Mouse (Mus musculus) urinary bladder, postnatal 14 days (tissue): Measurements from ENCODE around the gene Insm1.

Source experiments
- DNase-seq: peaks from one replicate; pipeline ENCODE4 v3.0.0; 2021; ENCODE audit warnings: low spot score

Insm1 gene

DNA sequence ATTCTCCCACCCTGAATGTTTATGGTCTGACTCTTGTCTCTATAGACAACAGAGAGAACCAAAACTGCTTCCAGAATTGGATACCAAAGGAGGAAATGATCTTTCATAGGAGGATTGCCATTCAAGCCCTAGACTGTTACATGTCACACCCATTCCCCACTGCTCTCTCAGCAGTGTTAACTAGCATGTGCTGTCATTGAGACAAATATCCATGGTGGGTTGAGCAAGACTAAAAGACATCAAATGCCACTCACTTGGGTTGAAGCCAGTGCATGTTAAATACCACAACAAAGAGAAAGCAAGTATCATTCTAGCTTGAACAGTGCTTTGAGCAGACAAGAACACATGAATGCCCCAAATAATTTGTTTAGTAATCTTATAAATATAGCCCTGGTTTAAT, 41.2 kb downstream of the Insm1 start:
- no peak for DNase-seq

DNA sequence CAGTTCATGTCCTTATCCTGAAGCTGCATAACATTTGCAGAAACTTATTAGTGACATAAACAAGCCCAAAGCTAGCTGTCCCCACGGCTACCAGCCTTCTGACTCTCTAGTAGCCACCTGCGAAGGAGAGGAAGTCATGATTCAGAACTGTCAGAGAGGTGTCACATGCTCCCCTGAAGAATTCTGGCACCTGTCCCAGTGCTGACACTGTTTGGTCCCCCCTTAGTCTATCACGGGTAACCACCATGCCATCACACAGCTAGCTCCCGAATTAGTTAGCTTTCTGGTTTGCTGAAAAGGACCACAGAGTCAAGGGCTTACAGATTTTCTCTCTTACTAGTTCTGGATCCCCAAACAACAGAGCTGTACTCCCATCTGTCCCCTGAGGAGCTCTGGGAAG, 43.3 kb downstream of the Insm1 start:
- DNase-seq: no peak

DNA sequence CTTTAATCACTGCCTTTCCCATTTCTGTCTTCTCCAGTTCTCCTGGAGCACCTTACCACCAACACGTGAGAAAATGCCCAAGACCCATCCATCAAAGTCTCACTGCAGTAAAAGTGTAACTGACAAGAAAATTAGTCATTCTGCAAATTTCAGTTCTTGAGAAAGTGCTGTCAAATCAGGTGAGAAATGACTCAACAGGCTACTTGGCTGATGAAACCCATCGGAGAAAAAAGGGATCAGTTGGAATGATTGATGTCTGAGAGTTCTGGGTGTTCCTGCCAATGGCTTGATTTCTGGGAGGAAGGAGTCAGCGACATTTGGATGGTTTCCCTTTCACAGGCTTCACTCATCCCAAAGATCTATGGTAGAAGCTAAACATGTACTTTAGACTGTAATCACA, 44.8 kb downstream of the Insm1 start:
- DNase-seq: no peak
